In the genomic region with DNA sequence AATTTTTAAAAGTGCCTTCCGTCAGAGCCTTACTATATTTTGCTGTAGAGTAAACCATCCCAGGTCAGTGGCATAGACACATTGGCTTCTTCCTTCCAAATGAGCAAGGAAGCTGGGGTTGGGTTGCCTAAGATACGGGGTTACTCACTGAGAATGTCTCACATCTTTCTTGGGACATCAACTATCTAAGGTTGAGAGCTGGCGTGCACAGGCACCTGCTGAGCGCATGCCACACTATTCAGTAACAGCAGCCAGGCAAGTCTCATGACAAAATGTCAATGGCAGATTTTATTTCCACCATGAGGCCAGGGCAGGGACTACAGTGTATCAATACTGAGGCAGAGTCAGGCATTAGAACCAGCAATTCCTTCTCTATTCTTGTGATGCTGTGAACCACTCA, we compare ENCODE assay signal across 27 mouse cellular contexts.
"Had no signal": no experiment of that assay in that cellular context is flagged by ENCODE, and none has a peak within 500 bp of the region (broad histone marks: within the 10 kb centered on the region; RNA-seq: fewer than 3 reads in every experiment).

No protein-coding gene starts in this region.

- H3K27me3 ChIP-seq: embryonic facial prominence, embryonic 12.5 days; embryonic facial prominence, embryonic 13.5 days; embryonic facial prominence, embryonic 15.5 days; forebrain, embryonic 12.5 days; forebrain, embryonic 13.5 days; forebrain, embryonic 15.5 days had no signal

- ATAC-seq: forebrain, embryonic 13.5 days; forebrain, embryonic 14.5 days; forebrain, embryonic 15.5 days; forebrain, embryonic 16.5 days; forebrain, postnatal 0 days had no signal

- H3K9ac ChIP-seq: embryonic facial prominence, embryonic 12.5 days; embryonic facial prominence, embryonic 13.5 days; embryonic facial prominence, embryonic 15.5 days; forebrain, embryonic 12.5 days; forebrain, embryonic 13.5 days; forebrain, embryonic 15.5 days; forebrain, postnatal 0 days had no signal

- H3K4me3 ChIP-seq: embryonic facial prominence, embryonic 10.5 days; embryonic facial prominence, embryonic 12.5 days; embryonic facial prominence, embryonic 13.5 days; embryonic facial prominence, embryonic 15.5 days; erythroblast, embryonic 14.5 days; forebrain, embryonic 10.5 days; forebrain, embryonic 12.5 days; forebrain, embryonic 13.5 days; forebrain, embryonic 15.5 days; gastrocnemius, adult 2 months; heart, adult 2 months had no signal

- H3K4me2 ChIP-seq: embryonic facial prominence, embryonic 12.5 days; embryonic facial prominence, embryonic 13.5 days; embryonic facial prominence, embryonic 15.5 days; forebrain, embryonic 12.5 days; forebrain, embryonic 13.5 days; forebrain, embryonic 15.5 days had no signal

- H3K27ac ChIP-seq: embryonic facial prominence, embryonic 10.5 days; embryonic facial prominence, embryonic 12.5 days; embryonic facial prominence, embryonic 13.5 days; embryonic facial prominence, embryonic 15.5 days; forebrain, embryonic 10.5 days; forebrain, embryonic 12.5 days; forebrain, embryonic 13.5 days; forebrain, embryonic 15.5 days; gastrocnemius, adult 2 months; heart, adult 2 months had no signal

- H3K4me1 ChIP-seq: embryonic facial prominence, embryonic 10.5 days; embryonic facial prominence, embryonic 12.5 days; forebrain, embryonic 10.5 days; forebrain, embryonic 12.5 days; forebrain, embryonic 13.5 days; forebrain, embryonic 15.5 days had no signal

- DNase-seq: cerebellum, adult 8-10 months; cerebellum, adult 9-10 months; cerebellum, adult 9-11 months; cerebellum, postnatal 10 days; cerebellum, postnatal 14 days; cerebellum, postnatal 25 days; cerebellum, postnatal 36 days; embryo, embryonic 11 days; forebrain, postnatal 0 days; gastrocnemius, adult 2 months; gastrocnemius, postnatal 10 days; gastrocnemius, postnatal 14 days; gastrocnemius, postnatal 25 days; gastrocnemius, postnatal 36 days; heart, adult 18-20 months; heart, adult 2 months had no signal

- H3K36me3 ChIP-seq: embryonic facial prominence, embryonic 10.5 days; embryonic facial prominence, embryonic 12.5 days; embryonic facial prominence, embryonic 13.5 days; embryonic facial prominence, embryonic 15.5 days; forebrain, embryonic 10.5 days; forebrain, embryonic 12.5 days; forebrain, embryonic 15.5 days had no signal

- H3K9me3 ChIP-seq: embryonic facial prominence, embryonic 10.5 days; embryonic facial prominence, embryonic 12.5 days; embryonic facial prominence, embryonic 13.5 days; embryonic facial prominence, embryonic 15.5 days; forebrain, embryonic 10.5 days; forebrain, embryonic 12.5 days; forebrain, embryonic 13.5 days; forebrain, embryonic 15.5 days had no signal
